Mouse (Mus musculus) kidney, adult 2 months (tissue): Measurements from ENCODE around the gene Tcf20. TPM values are rescaled to one million over a fixed set of nuclear protein-coding genes. Genes with fewer than 3 reads are reported as not detected.

Experiments
- DNase-seq: peaks from one replicate; pipeline ENCODE4 v3.0.0; 2021
- H3K27ac ChIP-seq: fragments of 200-500 bp; 2 replicates; pipeline ENCODE4 v1.5.1; 2012; ENCODE audit warnings: low read depth, low read length, control low read depth, inconsistent platforms; ENCODE audit not compliant: insufficient read depth
- H3K27me3 ChIP-seq: fragments of 200-500 bp; replicated peaks from 2 replicates; pipeline ENCODE4 v1.6.1; 2012; ENCODE audit warnings: mild to moderate bottlenecking, moderate library complexity, low read length, inconsistent platforms; ENCODE audit not compliant: control insufficient read depth, insufficient read depth
- H3K36me3 ChIP-seq: fragments of 200-500 bp; 2 replicates; pipeline ENCODE4 v1.6.1; 2012; ENCODE audit warnings: mild to moderate bottlenecking, moderate library complexity, low read length, inconsistent platforms; ENCODE audit not compliant: control insufficient read depth, insufficient read depth
- H3K4me1 ChIP-seq: fragments of 200-500 bp; 2 replicates; pipeline ENCODE4 v1.6.1; 2011; ENCODE audit warnings: low read length; ENCODE audit not compliant: control insufficient read depth, insufficient read depth
- H3K4me3 ChIP-seq: fragments of 200-500 bp; 2 replicates; pipeline ENCODE4 v1.5.1; 2011; ENCODE audit warnings: mild to moderate bottlenecking, low read depth, low read length, control low read depth; ENCODE audit not compliant: insufficient read depth
- CTCF ChIP-seq: fragments of 200-500 bp; conservative IDR thresholded peaks from 2 replicates; pipeline ENCODE4 v1.5.1; 2011; ENCODE audit warnings: low read depth, mild to moderate bottlenecking, control low read depth, low read length, moderate library complexity, mixed read lengths; ENCODE audit not compliant: insufficient read depth, insufficient read length
- POLR2A ChIP-seq: fragments of 200-500 bp; IDR thresholded peaks from one replicate; pipeline ENCODE4 v1.6.1; 2011; ENCODE audit warnings: low read depth, low read length, control low read depth
- WGBS: fragments of 180-500 bp; shearing (Covaris S2); methylation state at CpG from one replicate; pipeline ENCODE4 v1.1.7; 2018; 5-methylcytosine and 5-hydroxymethylcytosine counted together
- polyA plus RNA-seq: library from polyadenylated mRNA; depleted of rRNA; stranded (reverse); fragments of >200 nt; gene quantifications from 2 replicates; pipeline ENCODE4 v1.2.3, GENCODE M21; 2012; rRNA removed

Gene Tcf20
- polyA plus RNA-seq, 1 experiment, result 18.1 TPM

- TF ChIP-seq CTCF (no peak), POLR2A (no peak)
- no peak for DNase-seq
- Histone ChIP-seq H3K36me3 (no peaks in the 10 kb centered on the region), H3K27me3 (no peaks in the 10 kb centered on the region), H3K27ac (no peak overlapping the region), H3K4me3 (no peak overlapping the region), H3K4me1 (no peaks in the 10 kb centered on the region)
- 83% methylated on average over 2 of the region's 2 CpGs for WGBS
Observed at GRCm38 (mm10) chr15:82765943-82766342, 221.7 kb downstream of the Tcf20 start.

- TF ChIP-seq POLR2A (no peak), CTCF (no peak)
- no peak for DNase-seq
- WGBS, result 84% methylated on average over 6 of the region's 6 CpGs
- H3K4me1 ChIP-seq, result no peaks in the 10 kb centered on the region
- H3K4me3 ChIP-seq, result no peak overlapping the region
- no peak overlapping the region for H3K27ac ChIP-seq
- H3K27me3 ChIP-seq, result no peaks in the 10 kb centered on the region
- H3K36me3 ChIP-seq, result no peaks in the 10 kb centered on the region
Observed at GRCm38 (mm10) chr15:82764881-82765280, 222.8 kb downstream of the Tcf20 start.

- H3K4me3 ChIP-seq, result no peak within 1 kb of the TSS
- no peak within 1 kb of the TSS for H3K27ac ChIP-seq
- no peak for DNase-seq
- H3K27me3 ChIP-seq, result no peaks in the 10 kb centered on the region
- H3K36me3 ChIP-seq, result no peaks in the 10 kb centered on the region
- no peaks in the 10 kb centered on the region for H3K4me1 ChIP-seq
- WGBS, result 81% methylated on average over 9 of the region's 9 CpGs
- TF ChIP-seq POLR2A, result no peak
- TF ChIP-seq CTCF, result no peak
Observed at GRCm38 (mm10) chr15:82763631-82764420, 223.8 kb downstream of the Tcf20 start, which contains the start of gene Cyp2d40. TSS of gene Cyp2d40 (minus strand) at chr15:82764183.

Other genes starting within 250 kb of the Tcf20 start
- 0.06 and 0.23 TPM in 2 replicates for gene Cyp2d40, start 223.7 kb downstream of the Tcf20 start, polyA plus RNA-seq
- gene Cyp2d26, start 193.6 kb downstream of the Tcf20 start, polyA plus RNA-seq, result 780 and 833 TPM in 2 replicates
- gene Nfam1, start 45.4 kb upstream of the Tcf20 start, polyA plus RNA-seq, result 2.2 and 2.9 TPM in 2 replicates
- gene Serhl, start 101.6 kb upstream of the Tcf20 start, polyA plus RNA-seq, result 106 and 124 TPM in 2 replicates
- 110 and 126 TPM in 2 replicates for gene Rrp7a, start 134.9 kb upstream of the Tcf20 start, polyA plus RNA-seq
- 45.9 and 47.2 TPM in 2 replicates for gene Poldip3, start 161.5 kb upstream of the Tcf20 start, polyA plus RNA-seq
- gene Cyb5r3, start 184.7 kb upstream of the Tcf20 start, polyA plus RNA-seq, result 197 and 230 TPM in 2 replicates